Mouse (Mus musculus): Measurements from ENCODE around the gene Crtc2. TPM values are rescaled to one million over a fixed set of nuclear protein-coding genes. Genes with fewer than 3 reads are reported as not detected.
A peak's percentile ranks its signal among the peaks of the same experiment; 100 is the strongest.

Crtc2 gene
- total RNA-seq (2014; fragmentation: Nextera tagmentation) (51.8 and 67.0 TPM in 2 replicates), total RNA-seq (2017) (6.4 and 9.6 TPM in 2 replicates), polyA plus RNA-seq (2012) (58.5 and 68.9 TPM in 2 replicates)

DNA sequence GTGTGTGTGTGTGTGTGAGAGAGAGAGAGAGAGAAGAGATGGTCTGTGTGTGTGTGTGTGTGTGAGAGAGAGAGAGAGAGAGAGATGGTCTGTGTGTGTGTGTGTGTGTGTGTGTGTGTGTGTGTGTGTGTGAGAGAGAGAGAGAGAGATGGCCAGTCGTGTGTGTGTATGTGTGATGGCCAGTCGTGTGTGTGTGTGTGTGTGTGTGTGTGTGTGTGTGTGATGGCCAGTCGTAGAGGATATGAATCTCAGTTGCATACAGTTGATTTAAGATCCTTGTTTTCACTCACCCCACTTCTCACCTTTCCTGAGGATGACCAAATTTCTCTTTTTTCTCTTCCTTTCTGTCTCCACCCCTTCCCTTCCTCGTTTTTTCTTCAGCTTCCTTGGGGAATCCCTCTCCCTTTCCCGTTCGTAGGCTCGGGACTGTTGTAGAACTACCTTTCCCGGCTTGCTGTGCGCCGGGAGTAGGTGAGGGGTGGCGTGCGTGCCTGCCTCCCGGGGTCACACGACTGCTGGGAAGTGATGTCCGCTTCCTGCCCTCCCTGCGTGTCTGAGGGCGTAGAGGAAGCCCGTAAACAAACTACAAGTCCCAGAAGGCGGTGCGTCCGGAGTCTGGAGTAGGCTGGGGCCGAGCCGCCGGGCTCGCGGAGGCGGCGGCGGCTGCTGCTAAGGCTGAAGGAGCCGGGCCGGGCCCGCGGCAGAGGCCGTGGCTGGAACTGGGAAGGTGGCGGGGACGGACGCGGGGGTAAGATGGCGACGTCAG is at the start of gene Crtc2:
Gene Crtc2 (plus strand): TSS at position 511 of the 766 bp plus-strand sequence.
- TF ChIP-seq GATA2 (IDR thresholded peaks at IDR 0.05; ENCODE audit: borderline replicate concordance, low read depth, low read length) (no peak), CTCF (IDR thresholded peaks at IDR 0.05; ENCODE audit: low read depth, low read length) (no peak), GATA1 (IDR thresholded peaks at IDR 0.05; ENCODE audit: borderline replicate concordance, low read length) (no peak), TAL1 (conservative IDR thresholded peaks at IDR 0.05; ENCODE audit: low read depth, low read length) (no peak), POLR2AphosphoS5 (IDR thresholded peaks at IDR 0.05; ENCODE audit: insufficient replicate concordance, low read depth, low read length) (no peak)
- Histone ChIP-seq H3K4me1 (ENCODE audit: insufficient read depth, low read depth, low read length) (peaks cover 34% of the 10 kb centered on the region), H3K36me3 (replicated peaks) (peaks cover 61% of the 10 kb centered on the region), H3K4me3 (ENCODE audit: low read depth, low read length) (peak within 1 kb of the TSS; percentile 99), H3K9me3 (replicated peaks) (no peaks in the 10 kb centered on the region), H3K27me3 (ENCODE audit: insufficient read depth, low read length) (no peaks in the 10 kb centered on the region)
- peak; percentile 99 for ATAC-seq (ENCODE audit: extremely low read depth, insufficient number of reproducible peaks, low FRiP score, poor library complexity, severe bottlenecking)
- DNase-seq (ENCODE audit: low spot score) = peak; percentile 96

DNA sequence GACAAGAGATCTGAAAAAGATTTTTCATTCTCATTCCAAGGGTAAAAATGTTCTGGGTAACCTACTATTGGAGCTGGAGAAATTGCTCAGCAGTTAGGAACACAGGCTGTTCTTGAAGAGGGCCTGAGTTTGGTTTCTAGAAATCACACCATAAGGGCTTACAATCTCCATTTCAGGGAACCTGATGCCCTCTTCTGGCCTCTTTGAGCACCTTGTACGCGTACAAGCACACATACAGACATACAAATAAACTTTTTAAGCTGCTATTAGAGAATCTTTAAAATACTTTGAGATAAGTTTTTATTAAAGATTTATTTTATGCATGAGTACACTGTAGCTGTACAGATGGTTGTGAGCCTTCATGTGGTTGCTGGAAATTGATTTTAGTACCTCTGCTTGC is 49.4 kb upstream of the Crtc2 start:
- no peaks in the 10 kb centered on the region for H3K9me3 ChIP-seq (replicated peaks)
- no peaks in the 10 kb centered on the region for H3K4me1 ChIP-seq (ENCODE audit: insufficient read depth, low read depth, low read length)
- TF ChIP-seq CTCF (IDR thresholded peaks at IDR 0.05; ENCODE audit: low read depth, low read length) = no peak
- no peak for TF ChIP-seq GATA2 (IDR thresholded peaks at IDR 0.05; ENCODE audit: borderline replicate concordance, low read depth, low read length)
- no peak for TF ChIP-seq GATA1 (IDR thresholded peaks at IDR 0.05; ENCODE audit: borderline replicate concordance, low read length)
- no peak for TF ChIP-seq POLR2AphosphoS5 (IDR thresholded peaks at IDR 0.05; ENCODE audit: insufficient replicate concordance, low read depth, low read length)
- no peak for TF ChIP-seq TAL1 (conservative IDR thresholded peaks at IDR 0.05; ENCODE audit: low read depth, low read length)
- H3K36me3 ChIP-seq (replicated peaks) = peaks cover 18% of the 10 kb centered on the region
- no peak for DNase-seq (ENCODE audit: low spot score)
- H3K4me3 ChIP-seq (ENCODE audit: low read depth, low read length) = no peak overlapping the region
- ATAC-seq (ENCODE audit: extremely low read depth, insufficient number of reproducible peaks, low FRiP score, poor library complexity, severe bottlenecking) = no peak
- H3K27me3 ChIP-seq (ENCODE audit: insufficient read depth, low read length) = peaks cover 8% of the 10 kb centered on the region

DNA sequence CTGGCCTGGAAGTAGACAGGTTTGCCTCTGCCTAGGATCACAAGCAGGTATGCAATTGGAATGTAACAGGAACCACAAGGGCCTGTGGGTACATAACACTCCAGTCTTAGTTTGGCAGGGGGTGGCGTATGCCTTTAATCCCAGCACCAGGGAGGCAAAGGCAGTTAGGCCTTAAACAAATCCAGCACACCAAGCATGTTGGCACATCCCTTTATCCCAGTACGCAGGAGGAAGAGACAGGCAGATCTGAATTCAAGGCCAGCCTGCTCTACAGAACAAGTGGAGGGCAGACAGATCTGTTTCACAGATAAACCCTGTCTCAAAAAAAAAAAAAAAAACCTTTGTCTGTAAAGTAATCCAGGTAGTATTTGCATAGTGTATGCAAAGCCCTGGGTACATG is 45.3 kb upstream of the Crtc2 start:
- DNase-seq (ENCODE audit: low spot score) (no peak), ATAC-seq (ENCODE audit: extremely low read depth, insufficient number of reproducible peaks, low FRiP score, poor library complexity, severe bottlenecking) (no peak)
- Histone ChIP-seq H3K4me3 (ENCODE audit: low read depth, low read length) (no peak overlapping the region), H3K27me3 (ENCODE audit: insufficient read depth, low read length) (no peaks in the 10 kb centered on the region; the same call in 1 of the 2 replicates), H3K4me1 (ENCODE audit: insufficient read depth, low read depth, low read length) (peaks cover 21% of the 10 kb centered on the region), H3K36me3 (replicated peaks) (peaks cover 50% of the 10 kb centered on the region), H3K9me3 (replicated peaks) (no peaks in the 10 kb centered on the region)
- TF ChIP-seq CTCF (IDR thresholded peaks at IDR 0.05; ENCODE audit: low read depth, low read length) (no peak), GATA1 (IDR thresholded peaks at IDR 0.05; ENCODE audit: borderline replicate concordance, low read length) (no peak), POLR2AphosphoS5 (IDR thresholded peaks at IDR 0.05; ENCODE audit: insufficient replicate concordance, low read depth, low read length) (peak; percentile 23; the same call in 1 of the 2 replicates), GATA2 (IDR thresholded peaks at IDR 0.05; ENCODE audit: borderline replicate concordance, low read depth, low read length) (no peak), TAL1 (conservative IDR thresholded peaks at IDR 0.05; ENCODE audit: low read depth, low read length) (no peak)

GRCm38 (mm10) chr3:90209908-90210566 is 43.9 kb upstream of the Crtc2 start:
- Histone ChIP-seq H3K27me3 (ENCODE audit: insufficient read depth, low read length) (no peaks in the 10 kb centered on the region), H3K36me3 (replicated peaks) (peaks cover 50% of the 10 kb centered on the region), H3K9me3 (replicated peaks) (no peaks in the 10 kb centered on the region), H3K4me3 (ENCODE audit: low read depth, low read length) (no peak overlapping the region), H3K4me1 (ENCODE audit: insufficient read depth, low read depth, low read length) (peaks cover 26% of the 10 kb centered on the region)
- no peak for ATAC-seq (ENCODE audit: extremely low read depth, insufficient number of reproducible peaks, low FRiP score, poor library complexity, severe bottlenecking)
- DNase-seq (ENCODE audit: low spot score) = no peak
- no peak for TF ChIP-seq CTCF (IDR thresholded peaks at IDR 0.05; ENCODE audit: low read depth, low read length)
- no peak for TF ChIP-seq GATA2 (IDR thresholded peaks at IDR 0.05; ENCODE audit: borderline replicate concordance, low read depth, low read length)
- TF ChIP-seq POLR2AphosphoS5 (IDR thresholded peaks at IDR 0.05; ENCODE audit: insufficient replicate concordance, low read depth, low read length) = peak; percentile 22; the same call in 1 of the 2 replicates

DNA sequence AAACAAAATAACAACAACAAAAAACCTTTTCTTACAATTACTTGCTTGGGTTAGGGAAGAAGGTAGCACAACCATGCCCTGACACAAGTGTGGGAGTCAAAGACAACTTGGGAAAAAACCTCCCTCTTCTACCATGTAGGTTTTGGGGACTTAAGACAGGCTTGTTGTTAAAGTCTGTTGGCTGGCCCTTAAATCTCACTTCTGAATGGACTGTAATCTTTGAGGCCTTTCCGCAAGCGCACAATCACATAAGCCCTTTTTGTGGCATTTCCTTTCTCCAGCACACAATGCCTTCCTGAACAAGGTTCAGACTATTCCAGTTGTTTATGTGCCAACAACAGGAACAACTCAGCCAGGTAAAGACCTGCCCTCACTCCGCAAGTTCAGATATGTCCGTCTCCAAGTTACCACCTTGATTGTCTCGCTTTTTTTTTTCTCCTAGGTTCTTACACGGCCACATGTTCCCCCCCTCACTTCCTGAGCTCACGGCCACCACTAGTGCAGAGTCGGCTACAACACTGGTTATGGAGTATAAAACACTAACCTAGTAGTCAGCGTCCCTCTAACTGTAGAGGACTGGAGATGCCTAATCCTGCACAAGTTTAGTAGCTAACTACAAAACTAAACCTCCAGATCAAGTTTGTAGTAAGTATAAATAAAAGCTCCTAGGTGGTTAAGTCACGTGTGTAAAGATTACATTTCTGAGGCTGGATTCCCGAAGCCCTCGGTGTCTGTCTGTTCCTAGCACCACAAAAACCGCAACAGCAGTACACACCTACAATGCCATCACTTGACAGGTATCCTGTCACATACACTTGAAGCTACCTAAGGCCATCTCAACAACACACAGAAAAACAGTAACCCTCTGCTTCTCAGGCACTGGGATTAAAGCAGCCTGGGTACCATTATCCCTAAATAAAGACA is 42.2 kb upstream of the Crtc2 start:
- Histone ChIP-seq H3K4me1 (ENCODE audit: insufficient read depth, low read depth, low read length) (peaks cover 26% of the 10 kb centered on the region), H3K36me3 (replicated peaks) (peaks cover 50% of the 10 kb centered on the region), H3K27me3 (ENCODE audit: insufficient read depth, low read length) (no peaks in the 10 kb centered on the region), H3K9me3 (replicated peaks) (no peaks in the 10 kb centered on the region), H3K4me3 (ENCODE audit: low read depth, low read length) (peak overlapping the region; percentile 93)
- ATAC-seq (ENCODE audit: extremely low read depth, insufficient number of reproducible peaks, low FRiP score, poor library complexity, severe bottlenecking) (no peak), DNase-seq (ENCODE audit: low spot score) (no peak)
- TF ChIP-seq TAL1 (conservative IDR thresholded peaks at IDR 0.05; ENCODE audit: low read depth, low read length) = no peak
- peak; percentile 70; the same call in 1 of the 2 replicates for TF ChIP-seq POLR2AphosphoS5 (IDR thresholded peaks at IDR 0.05; ENCODE audit: insufficient replicate concordance, low read depth, low read length)
- no peak for TF ChIP-seq GATA2 (IDR thresholded peaks at IDR 0.05; ENCODE audit: borderline replicate concordance, low read depth, low read length)
